Mouse (Mus musculus) lung, postnatal 10 days (tissue): Measurements from ENCODE around the gene Krtap4-7.
"Not testable (repeated sequence)": the region's sequence is repeated elsewhere in the genome, so short reads cannot be mapped to it uniquely, and the experiment has no call there.

Source experiments
- DNase-seq: peaks from one replicate; pipeline ENCODE4 v3.0.0; 2021

Gene Krtap4-7

DNA sequence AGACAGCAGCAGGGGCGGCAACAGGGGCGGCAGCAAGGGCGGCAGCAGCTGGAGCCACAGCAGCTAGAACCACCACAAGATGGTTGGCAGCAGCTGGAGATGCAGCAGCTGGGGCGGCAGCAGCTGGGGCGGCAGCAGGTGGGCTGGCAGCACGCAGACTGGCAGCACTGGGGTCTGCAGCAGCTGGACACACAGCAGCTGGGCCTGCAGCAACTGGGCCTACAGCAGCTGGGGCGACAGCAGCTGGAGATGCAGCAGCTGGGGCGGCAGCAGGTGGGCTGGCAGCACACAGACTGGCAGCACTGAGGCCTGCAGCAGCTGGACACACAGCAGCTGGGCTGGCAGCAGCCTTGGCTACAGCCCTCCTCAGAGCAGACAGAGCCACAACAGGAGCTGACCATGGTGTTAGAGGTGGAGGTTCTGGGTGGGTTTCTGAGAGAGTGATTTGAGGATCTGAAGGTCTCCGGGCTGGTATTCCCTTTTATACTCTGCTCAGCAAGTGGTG lies at the start of gene Krtap4-7:
Gene Krtap4-7, minus strand, starts transcription at position 455 of the 505 bp plus-strand sequence.
- not testable (repeated sequence) for DNase-seq

DNA sequence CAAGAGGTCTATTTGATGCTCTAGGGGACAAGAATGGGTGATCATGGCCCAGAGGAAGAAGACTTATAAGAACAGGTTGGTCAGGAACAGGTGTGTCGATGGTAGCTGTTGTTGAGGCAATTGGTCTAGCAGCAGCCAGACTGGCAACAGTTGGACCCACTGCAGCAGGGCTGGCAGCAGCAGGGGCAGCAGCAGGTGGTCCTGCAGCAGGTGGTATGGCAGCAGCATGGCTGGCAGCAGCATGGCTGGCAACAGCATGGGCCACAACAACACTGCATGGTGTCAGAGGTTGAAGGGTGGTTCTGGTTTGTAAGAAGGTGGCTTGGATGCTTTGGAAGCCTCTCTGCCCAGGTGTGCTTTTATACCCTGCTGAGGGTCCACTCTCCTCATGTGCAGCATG lies 46.6 kb upstream of the Krtap4-7 start, which contains the start of gene Gm14190:
Gene Gm14190, minus strand, starts transcription at position 278 of the 400 bp plus-strand sequence.
- DNase-seq, result no peak

DNA sequence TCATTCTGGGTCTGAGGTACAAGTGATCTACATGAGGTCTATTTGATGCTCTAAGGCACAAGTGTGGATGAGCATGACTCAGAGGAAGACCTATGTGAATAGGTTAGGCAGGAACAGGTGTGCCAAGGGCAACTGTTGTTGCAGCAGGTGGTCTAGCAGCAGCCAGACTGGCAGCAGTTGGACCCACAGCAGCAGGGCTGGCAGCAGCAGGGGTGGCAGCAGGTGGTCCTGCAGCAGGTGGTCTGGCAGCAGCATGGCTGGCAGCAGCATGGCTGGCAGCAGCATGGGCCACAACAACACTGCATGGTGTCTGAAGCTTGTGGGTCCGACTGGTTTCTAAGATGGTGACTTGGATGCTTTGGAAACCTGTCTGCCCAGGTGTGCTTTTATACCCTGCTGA lies 41.3 kb upstream of the Krtap4-7 start:
- not testable (repeated sequence) for DNase-seq

DNA sequence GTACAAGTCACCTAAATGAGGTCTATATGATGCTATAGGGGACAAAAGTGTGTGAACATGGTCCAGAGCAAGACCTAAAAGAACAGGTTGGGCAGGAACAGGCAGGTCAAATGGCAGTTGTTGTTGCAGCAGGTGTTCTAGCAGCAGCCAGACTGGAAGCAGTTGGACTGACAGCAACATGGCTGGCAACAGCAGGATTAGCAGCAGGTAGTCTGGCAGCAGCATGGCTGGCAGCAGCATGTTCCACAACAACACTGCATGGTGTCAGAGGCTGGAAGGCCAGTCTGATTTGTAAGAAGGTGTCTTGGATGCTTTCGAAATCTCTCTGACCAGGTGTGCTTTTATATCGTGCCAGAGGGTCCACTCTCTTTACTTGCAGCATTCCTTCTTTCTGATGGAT lies 39.6 kb upstream of the Krtap4-7 start:
- no peak for DNase-seq

DNA sequence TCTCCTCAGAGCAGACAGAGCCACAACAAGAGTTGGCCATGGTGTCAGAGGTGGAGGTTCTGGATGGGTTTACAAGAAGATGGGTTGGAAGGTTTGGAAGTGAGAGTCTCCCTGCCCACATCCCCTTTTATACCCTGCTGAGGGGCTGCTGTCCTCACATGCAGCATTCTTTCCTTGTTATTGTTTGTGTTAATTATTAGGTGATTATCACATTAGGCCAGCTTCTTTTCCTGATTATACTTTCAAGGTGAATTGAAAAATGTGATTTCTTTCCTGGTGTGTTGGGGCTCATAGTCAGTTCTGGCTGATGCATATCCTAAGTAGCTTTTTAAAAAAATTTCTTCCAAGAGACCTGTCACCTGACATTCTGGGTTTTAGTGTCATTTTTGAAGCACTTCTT lies 22.0 kb upstream of the Krtap4-7 start, which contains the start of gene Krtap4-6:
Gene Krtap4-6, minus strand, starts transcription at position 101 of the 400 bp plus-strand sequence.
- no peak for DNase-seq

DNA sequence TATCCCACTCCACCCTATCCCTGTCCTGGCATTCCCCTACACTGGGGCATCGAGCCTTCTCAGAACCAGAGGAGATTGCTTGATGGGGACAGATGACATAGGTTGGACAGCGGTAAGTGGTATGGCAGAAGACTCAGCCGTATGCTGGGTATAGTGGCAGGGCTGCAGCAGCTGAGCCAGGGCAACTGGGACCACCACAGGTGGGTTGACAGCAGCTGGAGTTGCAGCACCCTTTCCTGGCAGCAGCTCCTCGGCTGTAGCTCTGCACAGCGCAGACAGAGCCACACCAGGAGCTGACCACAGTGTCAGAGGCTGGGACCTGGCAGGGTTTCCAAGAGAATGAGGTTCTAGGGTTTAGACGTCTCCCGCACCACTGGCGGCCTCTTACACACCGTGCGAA lies 18.9 kb upstream of the Krtap4-7 start:
- no peak for DNase-seq

DNA sequence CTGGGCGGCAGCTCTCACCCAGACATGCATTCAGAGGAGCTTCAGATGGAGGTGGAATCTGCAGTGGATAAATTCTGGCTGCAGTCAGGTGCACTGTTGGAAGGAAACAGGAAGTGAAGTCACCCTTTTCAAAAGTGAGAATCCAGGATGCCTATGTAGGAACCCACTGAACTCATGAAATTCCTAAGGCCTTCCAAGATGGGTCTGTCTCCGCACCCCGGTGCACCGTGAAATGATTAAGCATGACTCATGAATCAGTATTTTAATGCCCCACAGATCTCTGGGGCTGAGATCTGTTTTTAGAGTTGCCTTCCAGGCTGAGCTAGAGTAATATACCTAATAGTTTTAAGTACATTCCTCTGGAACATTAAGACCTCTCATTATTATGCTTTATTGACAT lies 15.4 kb upstream of the Krtap4-7 start:
- DNase-seq, result no peak

DNA sequence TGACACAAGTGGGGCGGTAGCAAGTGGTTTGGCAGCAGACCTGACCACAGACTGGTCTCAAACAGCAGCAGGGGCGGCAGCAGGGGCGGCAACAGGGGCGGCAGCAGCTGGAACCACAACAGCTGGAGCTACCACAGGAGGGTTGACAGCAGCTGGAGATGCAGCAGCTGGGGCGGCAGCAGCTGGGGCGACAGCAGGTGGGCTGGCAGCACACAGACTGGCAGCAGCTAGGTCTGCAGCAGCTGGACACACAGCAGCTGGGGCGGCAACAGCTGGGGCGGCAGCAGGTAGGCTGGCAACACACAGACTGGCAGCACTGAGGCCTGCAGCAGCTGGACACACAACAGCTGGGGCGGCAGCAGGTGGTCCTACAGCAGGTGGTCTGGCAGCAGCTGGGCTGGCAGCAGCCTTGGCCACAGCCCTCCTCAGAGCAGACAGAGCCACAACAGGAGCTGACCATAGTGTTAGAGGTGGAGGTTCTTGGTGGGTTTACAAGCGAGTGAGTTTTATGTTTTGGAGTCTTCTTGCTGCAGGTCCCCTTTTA lies 14.7 kb upstream of the Krtap4-7 start, which contains the start of gene Gm11563:
Gene Gm11563, minus strand, starts transcription at position 494 of the 544 bp plus-strand sequence.
- DNase-seq, result not testable (repeated sequence)

DNA sequence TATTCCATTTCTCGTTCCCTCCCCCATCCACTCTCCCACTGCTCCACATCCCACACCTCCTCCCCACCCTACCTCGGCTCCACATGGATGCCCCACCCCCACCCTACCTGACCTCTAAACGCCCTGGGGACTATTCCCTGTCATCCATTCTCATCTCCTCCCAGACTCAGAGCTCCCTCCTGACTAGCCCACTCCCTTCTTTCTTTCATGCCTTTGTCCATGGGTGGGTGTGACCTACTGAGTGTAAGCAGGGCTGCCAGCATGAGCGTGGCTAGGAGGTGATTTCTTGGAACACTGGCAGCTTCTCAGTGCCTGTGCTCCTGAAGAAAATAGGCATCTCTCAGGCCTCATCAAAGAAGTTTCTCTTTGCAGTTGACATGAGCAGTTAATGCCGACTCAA lies 13.2 kb upstream of the Krtap4-7 start:
- DNase-seq, result no peak

DNA sequence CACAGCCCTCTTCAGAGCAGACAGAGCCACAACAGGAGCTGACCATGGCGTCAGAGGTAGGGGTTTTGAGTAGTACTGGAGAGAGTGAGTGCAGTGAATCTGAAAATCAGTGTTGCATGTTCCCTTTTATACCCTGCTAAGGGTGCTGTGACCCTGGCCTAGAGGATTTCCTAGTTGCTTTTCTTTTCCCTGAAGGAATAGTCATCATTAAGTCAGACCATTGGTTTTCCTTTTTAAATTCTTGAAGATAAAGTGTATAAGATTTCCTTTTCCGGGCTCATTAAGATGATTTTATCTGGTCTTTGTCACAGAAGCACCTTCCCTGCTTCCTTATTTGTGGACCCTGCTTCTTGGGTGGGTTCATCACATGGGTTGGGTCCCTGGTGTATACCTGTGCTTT lies 6.2 kb upstream of the Krtap4-7 start, which contains the start of gene Gm11555:
Gene Gm11555, minus strand, starts transcription at position 101 of the 400 bp plus-strand sequence.
- no peak for DNase-seq

DNA sequence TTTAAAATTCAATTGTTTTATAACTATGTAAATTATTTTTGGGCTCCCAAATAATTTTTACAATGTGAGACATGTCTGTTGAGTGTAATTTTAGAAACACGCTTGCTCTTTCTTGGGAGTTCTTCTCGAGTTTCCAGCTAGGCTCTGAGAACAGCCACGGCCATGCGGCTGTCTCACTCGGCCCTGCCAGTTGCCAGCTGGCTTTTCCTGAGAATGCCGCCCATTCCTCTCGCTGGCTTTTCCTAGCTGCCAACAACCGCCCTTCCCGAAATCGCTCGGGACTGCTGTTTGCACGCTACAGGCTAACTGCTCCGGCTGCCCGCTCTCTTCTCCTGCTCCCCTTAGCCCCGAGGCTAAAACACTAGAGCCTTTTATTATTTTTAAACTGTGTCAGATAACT lies 2.6 kb upstream of the Krtap4-7 start:
- no peak for DNase-seq

DNA sequence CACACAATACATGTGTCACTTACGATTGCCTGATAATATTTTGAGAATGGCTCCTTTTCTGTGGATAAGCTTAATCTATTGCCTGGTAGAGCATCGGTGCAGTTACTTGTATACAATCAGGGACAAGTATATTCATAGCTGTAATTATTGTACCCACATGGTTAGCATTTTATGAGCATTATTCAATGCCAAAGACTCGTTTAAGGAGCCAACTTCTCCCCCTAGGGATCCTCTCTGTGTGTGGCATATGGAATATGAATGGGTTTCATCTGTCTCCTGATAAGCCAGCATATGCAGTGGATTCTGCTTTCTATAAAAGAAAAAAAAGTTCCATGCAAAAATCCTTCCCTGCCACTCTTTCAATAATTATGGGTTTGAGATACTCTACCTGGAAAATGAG lies 462 bp upstream of the Krtap4-7 start:
- DNase-seq, result no peak

DNA sequence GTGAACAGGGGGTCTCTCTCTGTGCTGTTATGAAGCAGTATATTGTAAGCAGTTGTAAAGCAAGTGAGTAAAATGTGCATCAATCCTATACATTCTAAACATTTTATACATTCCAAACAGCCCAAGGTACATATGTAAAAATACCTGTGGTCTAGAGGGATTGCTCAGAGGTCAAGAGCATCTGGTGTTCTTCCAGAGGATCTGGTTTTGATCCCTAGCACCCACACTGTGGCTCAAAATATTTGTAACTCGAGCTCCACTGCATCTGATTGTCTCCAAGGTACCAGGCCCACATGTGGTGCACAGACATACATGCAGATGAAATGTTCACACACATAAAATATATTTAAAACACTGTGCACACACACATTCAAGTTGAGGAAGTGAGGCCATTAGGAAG lies 3.0 kb downstream of the Krtap4-7 start:
- no peak for DNase-seq

DNA sequence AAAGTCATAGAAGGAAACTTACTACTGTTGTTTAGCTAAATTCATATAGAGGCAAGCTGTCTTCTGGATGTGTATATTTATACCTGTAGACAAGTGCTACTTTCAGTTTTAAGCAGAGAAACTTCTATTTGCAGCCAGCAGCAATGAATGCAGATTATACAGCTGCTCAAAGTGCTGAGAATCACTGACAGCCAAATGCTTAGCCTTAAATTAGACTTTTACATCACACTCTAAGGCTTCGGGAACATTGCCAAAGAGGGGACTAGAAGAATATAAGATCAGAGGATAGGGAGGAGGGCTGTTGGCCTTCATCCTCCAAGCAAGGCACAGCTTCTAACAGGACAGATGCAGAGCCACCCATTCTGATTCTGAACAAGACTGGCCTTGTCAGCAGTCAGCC lies 6.8 kb downstream of the Krtap4-7 start:
- DNase-seq, result no peak

DNA sequence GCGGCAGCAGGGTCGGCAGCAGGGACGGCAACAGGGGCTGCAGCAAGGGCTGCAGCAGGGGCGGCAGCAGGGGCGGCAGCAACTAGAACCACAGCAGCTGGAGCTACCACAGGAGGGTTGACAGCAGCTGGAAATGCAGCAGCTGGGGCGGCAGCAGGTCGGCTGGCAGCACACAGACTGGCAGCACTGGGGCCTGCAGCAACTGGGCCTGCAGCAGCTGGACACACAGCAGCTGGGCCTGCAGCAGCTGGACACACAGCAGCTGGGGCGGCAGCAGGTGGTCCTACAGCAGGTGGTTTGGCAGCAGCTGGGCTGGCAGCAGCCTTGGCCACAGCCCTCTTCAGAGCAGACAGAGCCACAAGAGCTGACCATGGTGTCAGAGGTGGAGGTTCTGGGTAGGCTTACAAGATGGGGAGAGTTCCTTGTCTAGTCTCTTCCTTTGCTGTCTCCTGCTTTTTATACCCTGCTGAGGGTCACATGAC lies 9.2 kb downstream of the Krtap4-7 start, which contains the start of gene Krtap4-2:
Gene Krtap4-2, minus strand, starts transcription at position 432 of the 482 bp plus-strand sequence.
- DNase-seq, result no peak

DNA sequence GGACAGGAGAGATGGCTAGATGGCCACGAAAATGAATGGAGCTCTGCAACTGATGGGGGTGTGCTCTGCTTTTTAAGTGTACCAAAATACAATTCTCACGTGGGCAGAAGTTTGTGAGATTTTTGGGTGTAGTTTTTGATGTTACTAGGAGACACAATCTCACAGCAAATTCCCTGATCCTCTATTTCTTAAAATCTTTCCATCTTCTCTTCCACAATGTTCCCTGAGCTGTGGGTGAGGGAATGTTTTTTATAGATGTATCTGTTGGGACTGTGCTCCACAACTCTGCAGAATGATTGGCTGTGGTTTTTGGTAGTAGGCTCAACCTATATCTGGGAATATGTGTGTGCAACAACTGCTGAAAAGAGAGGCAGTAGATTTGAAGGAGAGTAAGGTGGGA lies 10.6 kb downstream of the Krtap4-7 start:
- DNase-seq, result no peak

DNA sequence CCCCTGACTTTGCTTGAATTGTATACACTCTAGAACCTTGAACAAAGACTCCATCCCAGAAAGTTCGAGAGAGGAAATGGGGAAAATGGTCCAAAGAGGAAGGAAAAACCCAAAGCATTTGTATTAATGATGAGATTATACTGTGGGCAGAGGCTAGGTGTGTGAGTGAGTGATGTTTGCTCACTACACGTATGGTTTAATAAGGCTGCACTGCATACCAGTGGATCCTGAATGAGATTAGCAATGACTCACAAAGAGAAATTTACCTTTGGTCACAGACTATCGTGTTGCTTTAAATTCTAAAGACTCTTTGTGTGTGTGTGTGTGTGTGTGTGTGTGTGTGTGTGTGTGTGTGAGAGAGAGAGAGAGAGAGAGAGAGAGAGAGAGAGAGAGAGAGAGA lies 13.0 kb downstream of the Krtap4-7 start:
- no peak for DNase-seq

DNA sequence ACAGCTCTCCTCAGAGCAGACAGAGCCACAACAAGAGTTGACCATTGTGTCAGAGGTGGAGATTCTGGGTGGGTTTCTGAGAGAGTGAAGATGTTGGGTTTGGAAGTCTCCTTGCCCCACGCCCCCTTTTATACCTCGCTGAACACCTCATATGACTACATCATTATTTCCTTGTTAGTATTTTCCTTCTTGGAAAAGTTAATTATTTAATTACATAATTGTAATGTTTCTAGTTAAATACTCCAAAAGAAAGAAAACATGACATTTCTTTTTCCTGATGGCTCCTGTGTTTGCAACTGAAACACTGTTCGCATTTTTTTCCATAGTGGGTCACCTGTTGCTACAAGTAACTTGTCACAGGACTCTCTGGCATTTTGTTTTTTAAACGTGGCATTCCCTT lies 15.8 kb downstream of the Krtap4-7 start, which contains the start of gene Krtap4-1:
Gene Krtap4-1, minus strand, starts transcription at position 101 of the 400 bp plus-strand sequence.
- no peak for DNase-seq

DNA sequence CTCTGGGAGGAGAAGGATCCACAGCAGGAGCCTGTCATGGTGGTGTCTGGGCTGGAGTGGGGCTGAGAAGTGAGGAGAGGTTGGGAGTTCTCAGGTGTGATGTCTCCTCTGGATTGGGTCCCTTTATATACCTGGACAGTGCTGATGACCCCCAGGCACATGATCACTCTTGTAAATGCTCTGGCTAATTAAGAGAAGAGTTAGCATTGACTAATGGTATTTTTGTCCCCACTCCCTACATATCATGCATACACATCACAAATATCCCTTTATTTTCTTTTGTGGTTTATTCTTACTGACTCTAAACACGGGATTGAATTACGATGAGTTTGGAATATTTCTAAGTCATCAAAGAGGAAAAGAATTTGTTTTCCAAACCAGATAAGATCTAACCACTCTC lies 23.6 kb downstream of the Krtap4-7 start, which contains the start of gene Gm11562:
Gene Gm11562, minus strand, starts transcription at position 101 of the 400 bp plus-strand sequence.
- DNase-seq, result no peak

DNA sequence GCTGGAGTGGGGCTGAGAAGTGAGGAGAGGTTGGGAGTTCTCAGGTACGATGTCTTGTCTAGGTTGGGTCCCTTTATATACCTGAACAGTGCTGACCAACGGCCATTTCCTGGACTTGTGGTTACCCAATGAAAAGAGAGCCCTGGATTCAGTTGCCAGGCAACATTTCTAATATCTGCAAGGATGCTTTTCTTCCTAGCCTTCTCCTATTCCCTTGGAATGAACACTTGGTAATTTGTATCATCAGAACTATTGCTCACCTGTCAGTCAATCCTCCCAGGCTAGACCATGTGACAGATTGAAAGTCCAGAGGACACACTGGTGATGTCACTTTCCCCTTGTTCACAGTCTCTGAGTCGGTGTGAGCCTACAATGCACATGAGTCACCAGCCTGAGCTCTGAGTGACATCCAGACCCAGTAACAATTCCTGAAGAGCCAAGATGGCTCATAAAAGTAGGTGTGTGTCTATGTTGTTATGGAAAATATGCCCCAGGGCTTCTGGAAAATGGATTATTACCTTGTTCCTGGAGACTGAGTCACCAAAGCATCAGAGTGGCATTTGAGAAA lies 29.0 kb downstream of the Krtap4-7 start, which contains the start of gene Krtap2-4:
Gene Krtap2-4, minus strand, starts transcription at position 51 of the 568 bp plus-strand sequence.
- DNase-seq, result no peak

DNA sequence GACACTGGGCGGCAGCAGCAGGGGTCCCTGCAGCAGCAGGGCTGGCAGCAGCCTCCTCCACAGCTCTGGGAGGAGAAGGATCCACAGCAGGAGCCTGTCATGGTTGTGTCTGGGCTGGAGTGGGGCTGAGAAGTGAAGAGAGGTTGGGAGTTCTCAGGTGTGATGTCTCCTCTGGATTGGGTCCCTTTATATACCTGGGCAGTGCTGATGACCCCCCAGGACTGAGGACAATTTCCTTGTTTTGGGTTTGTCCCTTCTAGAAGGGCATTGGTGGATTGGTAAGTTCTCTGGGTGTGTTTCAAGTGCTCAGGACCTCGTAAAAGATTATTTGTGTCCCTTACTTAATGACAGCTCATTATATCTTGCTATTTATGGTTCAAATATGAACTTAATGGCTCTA lies 33.8 kb downstream of the Krtap4-7 start, which contains the start of gene Gm11937:
Gene Gm11937, minus strand, starts transcription at position 101 of the 400 bp plus-strand sequence.
- DNase-seq, result not testable (repeated sequence)

DNA sequence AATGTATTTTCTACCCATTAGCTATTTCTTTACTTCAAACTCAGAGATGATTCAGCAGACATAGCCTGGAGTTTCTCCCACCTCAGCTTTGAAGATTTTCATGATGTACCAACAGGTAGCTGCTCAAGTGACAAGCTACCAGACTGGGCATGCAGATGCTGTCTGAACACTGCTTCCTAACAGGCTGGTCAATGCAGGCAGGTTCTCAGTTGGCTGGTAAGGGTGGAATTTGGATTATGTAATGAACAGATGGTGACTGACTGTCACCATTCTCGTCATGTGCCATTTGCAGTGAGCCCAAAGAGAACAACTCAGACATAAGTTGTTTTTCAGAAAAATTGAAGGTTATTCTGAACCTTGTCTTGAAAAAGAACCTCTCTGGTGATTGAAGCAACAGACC lies 34.8 kb downstream of the Krtap4-7 start:
- DNase-seq, result no peak

DNA sequence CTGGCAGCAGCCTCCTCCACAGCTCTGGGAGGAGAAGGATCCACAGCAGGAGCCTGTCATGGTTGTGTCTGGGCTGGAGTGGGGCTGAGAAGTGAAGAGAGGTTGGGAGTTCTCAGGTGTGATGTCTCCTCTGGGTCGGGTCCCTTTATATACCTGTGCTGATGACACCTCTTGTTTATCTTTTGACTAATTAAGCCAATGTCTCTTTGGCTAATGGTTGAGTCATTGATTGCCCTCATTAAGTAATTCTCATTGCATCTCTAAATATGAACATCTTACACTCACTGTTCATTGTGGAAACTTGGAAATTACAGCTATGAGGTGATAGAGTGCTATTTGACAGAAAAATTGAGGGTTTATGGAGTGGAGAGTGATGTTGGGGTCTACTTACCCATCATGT lies 40.7 kb downstream of the Krtap4-7 start, which contains the start of gene Gm11938:
Gene Gm11938, minus strand, starts transcription at position 101 of the 400 bp plus-strand sequence.
- not testable (repeated sequence) for DNase-seq

DNA sequence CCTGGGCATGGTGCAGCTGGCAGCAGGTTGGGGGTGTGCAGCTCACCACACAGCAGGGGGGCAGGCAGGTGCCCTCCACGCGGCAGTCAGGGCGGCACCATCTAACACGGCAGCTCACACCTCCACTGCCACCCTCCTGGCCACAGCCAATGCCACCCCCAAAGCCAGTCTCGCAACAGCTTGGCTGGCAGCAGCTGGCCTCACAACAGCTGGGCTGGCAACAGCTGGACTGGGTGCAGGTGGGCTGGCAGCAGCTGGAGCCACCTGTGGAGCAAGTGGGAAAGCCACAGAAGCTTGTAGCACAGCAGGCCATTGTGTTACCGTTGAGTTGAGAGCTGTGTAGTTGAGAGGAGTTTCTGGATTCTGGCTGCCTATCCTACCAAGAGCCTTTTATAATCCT lies 46.1 kb downstream of the Krtap4-7 start, which contains the start of gene Krtap9-3:
Gene Krtap9-3, minus strand, starts transcription at position 364 of the 400 bp plus-strand sequence.
- not testable (repeated sequence) for DNase-seq
